ENCODE assay signal across 9 mouse cellular contexts in genomic region chr8:70220236-70220840, GRCm38 (mm10).
DNase-seq lines count a peak whose midpoint lies in the region.
"Had no signal": no experiment of that assay in that cellular context is flagged by ENCODE, and none has a peak within 500 bp of the region (broad histone marks: within the 10 kb centered on the region; RNA-seq: fewer than 3 reads in every experiment).

No protein-coding gene starts in this region.

- DNase-seq in cerebellum, adult 11 months, result peak; percentile 47
- no peak for DNase-seq in cerebellum, adult 8-10 months
- peak; percentile 79 for DNase-seq in ovary, adult 18-20 months (ENCODE audit: low spot score)
- DNase-seq in ovary, postnatal 10 days (ENCODE audit: low spot score), result no peak
- peak; percentile 90 for DNase-seq in kidney, adult 9 months
- no peak for DNase-seq in lung, postnatal 25 days (ENCODE audit: low spot score)
- no peak for DNase-seq in thymus, postnatal 10 days (ENCODE audit: low spot score in 2 of 2)
- DNase-seq in embryo, embryonic 10 days (ENCODE audit: low spot score), result no peak
- DNase-seq: spleen, adult 18-20 months had no signal

Comparison
In these comparisons a context has a peak if more than half of its experiments do, and no peak if none do; other contexts are left out.
1. DNase-seq: peak in cerebellum, adult 11 months (single experiment), ovary, adult 18-20 months (single experiment) and kidney, adult 9 months (single experiment); none in cerebellum, adult 8-10 months (single experiment), ovary, postnatal 10 days (single experiment), lung, postnatal 25 days (single experiment), thymus, postnatal 10 days (0 of 2) and embryo, embryonic 10 days (single experiment).